Mouse (Mus musculus): Measurements from ENCODE around the gene Fetub. TPM values are rescaled to one million over a fixed set of nuclear protein-coding genes. Genes with fewer than 3 reads are reported as not detected.
A peak's percentile ranks its signal among the peaks of the same experiment; 100 is the strongest.
"Not testable (repeated sequence)": the region's sequence is repeated elsewhere in the genome, so short reads cannot be mapped to it uniquely, and the experiment has no call there.

The Fetub gene
- total RNA-seq, 2 experiments from 2014 or later = 0.22 to 0.30 TPM

DNA sequence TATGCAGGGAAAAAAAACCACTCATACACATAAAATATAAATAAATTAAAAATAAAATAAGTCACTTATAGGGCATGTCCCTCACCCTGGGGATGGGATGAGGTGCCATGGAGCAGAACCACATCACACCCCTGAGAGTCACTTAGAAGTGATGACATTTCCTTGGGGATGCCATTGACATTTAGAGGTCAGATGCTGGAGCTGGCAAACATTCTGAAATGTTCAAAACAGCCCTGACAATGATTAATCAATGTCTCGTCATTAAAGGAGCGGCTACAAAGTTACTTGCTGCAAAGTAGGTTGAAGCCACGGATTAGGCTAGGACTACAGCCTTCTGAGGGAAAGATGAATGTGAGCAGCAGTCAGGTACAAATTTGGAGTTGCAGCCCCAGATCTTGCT lies 16.8 kb upstream of the Fetub start:
- no peak for DNase-seq (ENCODE audit: low spot score in 2 of 2)

DNA sequence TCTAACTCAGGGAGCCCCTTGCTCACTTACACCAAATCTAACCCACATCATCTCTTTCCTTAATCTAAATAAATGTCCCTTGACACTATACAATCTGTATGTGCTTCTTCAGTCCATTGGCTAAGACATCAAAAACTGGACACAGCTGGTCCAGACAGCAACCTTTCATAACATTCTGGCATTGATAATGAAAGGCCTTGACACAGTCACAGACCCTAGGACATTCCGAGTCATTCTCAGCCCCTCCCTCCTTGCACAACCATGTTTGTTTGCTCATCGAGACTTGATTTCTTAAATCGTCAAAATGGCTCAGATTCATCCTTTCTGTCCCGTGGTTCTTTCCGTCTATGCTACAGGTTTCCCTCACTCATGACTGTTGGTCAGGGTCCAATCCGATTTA lies 8.8 kb upstream of the Fetub start:
- no peak for DNase-seq (ENCODE audit: low spot score in 2 of 2)

DNA sequence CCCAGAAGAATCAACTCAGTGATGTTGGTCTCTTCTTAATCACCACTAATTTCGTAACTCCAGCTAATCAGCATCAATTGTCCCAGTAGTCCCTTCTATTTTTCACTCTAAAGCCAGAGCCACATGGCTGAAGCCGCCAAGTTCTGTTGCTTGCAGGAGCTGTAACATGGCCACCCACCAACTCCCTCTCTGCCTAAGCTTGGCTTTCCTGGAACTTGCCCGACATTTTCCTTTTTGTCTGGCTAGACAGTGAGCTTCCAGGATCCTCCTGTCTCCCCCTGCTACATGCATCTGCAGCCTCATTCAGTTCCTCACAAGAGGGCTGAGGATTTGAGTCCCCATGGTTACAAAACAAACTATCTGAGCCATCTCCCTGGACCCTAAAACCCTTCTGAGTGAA lies 6.1 kb upstream of the Fetub start:
- peak; percentile 15 to 53 for DNase-seq (ENCODE audit: low spot score in 2 of 2)

DNA sequence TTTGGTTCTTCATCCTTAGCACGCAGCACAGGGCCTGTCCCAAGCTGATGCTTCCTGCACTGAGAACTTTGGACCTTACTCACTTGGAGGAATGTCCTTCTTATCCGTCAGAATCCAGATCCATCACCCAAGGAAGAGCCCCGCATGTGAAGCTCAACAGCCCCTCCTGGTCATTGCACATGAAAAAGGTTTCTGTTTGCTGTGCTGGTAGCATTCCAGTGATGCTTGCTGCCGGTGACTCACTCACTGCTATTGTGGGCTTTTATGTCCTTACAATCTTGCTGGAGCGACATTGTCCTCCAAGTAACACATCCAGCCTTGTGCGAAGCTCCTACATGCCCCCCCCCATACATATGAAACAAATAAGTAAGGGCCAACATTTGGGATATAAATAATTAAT lies 5.2 kb upstream of the Fetub start:
- no peak for DNase-seq (ENCODE audit: low spot score in 2 of 2)

DNA sequence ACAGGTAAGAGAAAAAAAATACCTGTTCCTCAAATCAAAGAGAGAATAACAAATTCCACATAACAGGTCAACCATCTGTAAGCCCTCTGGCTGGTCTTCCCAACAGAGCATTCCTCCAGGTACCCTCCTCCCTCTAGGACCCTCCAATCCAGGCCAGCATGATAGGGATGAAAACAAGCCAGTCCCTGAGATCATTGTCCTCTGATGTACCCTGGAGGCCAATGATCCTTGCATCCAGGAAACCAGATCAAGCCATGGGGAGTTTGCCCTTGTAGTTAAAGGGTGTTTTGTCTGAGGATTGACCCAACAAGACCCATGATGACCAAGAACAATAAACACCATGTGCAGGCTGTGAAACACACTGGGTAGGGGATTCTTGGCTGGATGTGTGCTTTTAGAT lies 3.9 kb upstream of the Fetub start:
- DNase-seq (ENCODE audit: low spot score in 2 of 2) = no peak

DNA sequence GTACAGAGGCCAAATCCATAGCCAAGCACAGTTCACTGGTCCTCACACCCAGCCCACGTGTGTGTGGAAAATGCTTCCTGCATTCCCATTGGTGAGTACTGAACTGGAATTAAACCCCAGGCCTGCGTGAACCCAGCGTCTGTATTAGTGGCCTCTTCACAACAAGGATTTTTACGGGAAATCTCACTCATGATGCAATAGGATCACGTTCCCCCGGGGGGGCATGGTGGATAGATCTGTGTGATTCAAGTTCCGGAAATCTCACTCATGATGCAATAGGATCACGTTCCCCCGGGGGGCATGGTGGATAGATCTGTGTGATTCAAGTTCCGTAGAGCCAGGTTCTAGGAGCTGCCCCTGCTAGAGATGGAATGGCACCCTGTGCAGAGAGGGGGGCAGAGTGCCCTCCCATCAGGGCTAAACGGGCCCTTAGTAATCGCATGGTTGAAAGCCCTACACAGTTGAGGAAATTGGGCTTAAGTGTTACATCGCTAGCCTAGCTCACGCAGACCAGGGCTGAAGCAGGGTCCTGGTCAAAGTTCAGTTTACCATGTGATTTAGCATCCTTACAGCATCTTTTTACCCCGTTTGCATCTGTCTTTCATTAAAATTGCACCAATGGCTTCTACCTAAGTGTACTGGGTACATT lies 654 bp downstream of the Fetub start:
- DNase-seq (ENCODE audit: low spot score in 2 of 2) = no peak

DNA sequence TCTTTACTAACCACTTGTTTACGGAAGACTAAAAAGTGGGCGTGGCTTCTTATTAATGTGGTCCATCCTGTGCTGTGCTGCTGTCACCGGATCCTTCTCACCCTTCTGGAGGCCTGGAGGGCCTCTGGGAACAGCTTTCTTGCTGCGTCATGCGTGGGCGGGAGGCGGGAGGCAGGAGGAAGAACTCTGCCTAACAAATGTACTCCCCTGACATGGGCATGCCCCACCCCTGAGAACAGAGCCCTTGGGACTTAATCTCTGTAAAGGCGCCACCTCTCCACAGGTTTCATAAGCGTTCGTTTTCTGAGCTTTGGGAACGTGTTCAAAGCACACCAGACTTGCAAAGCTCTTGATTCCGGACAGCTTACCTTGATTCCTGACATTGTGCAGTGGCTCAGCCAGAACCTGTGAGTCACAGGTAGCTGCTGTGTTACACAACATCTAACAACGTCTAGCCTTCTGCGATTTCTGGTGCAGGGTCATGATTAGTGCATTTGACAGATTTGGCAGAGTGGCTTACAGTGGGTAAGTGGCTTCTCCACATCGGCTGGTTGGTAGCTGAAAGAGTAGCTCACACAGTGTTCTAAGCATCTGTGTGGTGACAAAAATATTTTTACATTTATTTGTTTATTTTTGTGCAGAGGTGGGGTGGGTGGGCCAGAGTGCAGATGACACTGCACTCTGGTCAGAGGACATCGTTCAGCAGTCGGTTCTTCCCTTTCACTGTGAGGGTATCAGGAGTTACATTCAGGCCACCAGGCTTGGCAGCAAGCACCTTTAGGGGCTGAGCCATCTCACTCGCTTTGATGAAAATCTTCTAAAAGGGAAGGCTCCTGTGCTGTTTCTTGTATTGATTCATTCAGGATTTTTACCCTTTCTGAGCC lies 2.1 kb downstream of the Fetub start:
- DNase-seq (ENCODE audit: low spot score in 2 of 2) = no peak

DNA sequence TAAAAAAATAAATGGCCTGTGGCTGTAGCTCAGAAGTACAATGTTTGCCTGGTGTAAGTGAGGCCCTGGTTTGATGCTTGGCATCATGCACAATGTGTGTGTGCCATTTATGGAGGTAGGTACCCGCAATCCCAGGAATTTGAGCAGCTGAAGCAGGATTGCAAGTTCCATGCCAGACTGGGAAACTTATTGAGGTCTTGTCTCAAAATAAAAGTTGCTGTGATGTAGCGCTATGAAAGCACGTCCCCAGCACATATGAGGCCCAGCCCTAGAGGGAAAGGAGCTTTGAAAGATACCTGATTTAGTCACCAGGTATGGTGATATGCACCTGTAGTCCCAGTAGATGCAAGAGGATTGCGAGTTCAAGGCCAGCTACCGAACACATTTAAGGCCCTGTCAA lies 3.6 kb downstream of the Fetub start:
- DNase-seq (ENCODE audit: low spot score in 2 of 2) = no peak

DNA sequence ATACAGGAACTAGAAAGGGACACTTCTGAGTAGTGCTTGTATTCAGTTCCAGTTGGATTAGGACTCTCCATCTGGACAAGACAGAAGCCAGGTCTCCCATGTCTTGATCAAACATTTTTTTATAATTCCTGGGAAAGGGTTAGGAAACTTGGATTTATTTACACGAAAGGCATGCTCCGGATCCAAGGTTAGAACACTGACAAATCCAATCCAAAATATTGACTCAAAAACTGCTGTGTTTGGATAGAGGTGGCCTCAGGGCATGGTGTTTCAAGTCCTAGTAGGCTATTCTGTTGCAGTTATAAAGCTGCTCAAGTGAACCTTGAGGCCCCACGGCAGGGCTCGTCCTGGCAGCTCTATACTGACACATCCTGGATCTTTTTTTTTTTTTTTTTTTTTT lies 4.3 kb downstream of the Fetub start:
- DNase-seq (ENCODE audit: low spot score in 2 of 2) = no peak

DNA sequence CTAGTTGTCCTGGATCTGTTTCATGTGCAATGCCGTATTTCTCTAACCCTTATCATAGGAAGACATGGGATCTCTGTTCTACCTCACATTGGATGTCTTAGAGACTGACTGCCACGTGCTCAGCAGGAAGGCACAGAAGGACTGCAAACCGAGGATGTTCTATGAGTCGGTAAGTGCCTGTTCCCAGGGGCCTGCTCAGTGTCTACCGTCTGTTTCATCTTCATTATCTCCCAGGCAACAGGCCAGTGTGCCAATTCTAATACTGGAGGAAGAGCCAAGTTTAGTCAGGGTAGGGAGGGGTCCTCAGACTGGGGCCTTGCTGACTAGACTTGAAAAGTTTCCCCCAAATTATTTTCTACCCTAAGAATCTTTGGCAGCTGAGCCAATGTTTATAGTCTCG lies 11.4 kb downstream of the Fetub start:
- DNase-seq (ENCODE audit: low spot score in 2 of 2) = peak; percentile 54 to 62

DNA sequence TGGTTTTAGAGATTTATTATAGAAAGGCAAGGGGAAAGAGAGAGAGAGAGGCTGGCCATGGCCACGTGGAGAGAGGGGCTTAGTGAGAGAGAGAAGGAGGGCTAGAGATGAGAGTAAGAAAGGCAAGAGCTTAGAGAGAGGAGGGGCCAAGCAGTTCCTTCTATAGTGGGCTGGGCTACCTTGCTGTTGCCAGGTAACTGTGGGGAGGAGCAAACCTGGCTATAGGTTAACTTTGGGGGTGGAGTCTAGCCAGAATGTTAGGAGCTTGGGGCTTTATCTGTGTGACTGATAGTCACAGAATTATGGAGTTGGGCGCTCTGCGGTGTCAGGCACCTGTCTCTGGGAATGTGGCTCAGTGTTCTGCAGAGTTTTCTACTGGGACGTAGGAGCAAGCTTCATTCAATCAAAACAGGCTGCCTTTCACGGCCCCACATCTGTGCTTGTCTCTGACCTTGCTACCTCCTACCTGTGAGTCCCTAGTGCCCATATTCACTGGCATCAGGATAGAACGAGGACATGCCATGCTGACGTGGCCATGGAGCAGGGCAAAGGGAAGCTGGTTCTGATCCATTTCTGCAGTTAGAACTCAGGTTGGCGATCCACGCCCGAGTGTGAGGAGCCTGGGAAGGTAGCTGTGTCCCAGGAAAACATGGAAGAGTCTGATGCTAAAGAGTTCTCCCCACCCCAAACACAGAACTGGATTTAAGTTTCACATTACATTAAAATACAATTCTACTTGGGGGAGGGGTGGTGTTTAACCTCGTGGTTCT lies 13.5 kb downstream of the Fetub start:
- no peak for DNase-seq (ENCODE audit: low spot score in 2 of 2)

DNA sequence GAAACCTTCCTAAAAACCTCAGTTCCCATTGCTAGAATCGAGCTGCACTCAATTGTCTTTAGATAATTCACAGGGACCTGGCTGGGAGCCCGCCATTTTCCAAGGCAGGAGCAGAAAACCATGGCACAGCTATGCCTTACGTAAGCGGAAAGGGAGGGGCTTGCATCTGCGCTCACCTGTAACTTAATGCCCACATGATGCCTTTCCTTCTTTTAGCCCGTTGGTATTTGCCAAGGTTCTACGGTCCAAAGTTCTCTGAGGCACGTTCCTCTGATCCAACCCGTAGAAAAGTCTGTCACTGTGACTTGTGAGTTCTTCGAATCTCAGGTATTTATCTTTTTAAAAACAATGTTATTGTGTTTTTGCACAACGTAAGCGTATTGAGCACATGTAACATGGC lies 19.5 kb downstream of the Fetub start:
- DNase-seq (ENCODE audit: low spot score in 2 of 2) = no peak

DNA sequence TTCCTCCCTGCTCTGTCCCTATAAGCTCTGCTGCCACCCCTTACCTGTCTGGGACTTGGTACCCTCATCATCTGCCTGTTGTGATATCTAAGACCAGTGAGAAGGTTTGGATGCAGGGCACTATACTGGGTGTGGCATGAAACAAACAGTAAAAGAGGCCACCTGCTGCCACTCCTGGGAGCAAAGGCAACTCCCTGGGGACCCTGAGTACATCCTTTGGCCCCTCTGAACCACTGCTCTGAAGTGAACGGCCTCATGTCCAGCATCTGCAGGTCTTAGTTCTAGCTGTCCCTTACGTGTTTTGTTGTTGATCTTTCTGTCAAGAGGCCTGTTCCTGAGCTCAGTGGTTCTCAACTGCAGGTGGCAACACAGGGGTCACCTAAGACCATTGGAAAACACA lies 20.4 kb downstream of the Fetub start:
- no peak for DNase-seq (ENCODE audit: low spot score in 2 of 2)

DNA sequence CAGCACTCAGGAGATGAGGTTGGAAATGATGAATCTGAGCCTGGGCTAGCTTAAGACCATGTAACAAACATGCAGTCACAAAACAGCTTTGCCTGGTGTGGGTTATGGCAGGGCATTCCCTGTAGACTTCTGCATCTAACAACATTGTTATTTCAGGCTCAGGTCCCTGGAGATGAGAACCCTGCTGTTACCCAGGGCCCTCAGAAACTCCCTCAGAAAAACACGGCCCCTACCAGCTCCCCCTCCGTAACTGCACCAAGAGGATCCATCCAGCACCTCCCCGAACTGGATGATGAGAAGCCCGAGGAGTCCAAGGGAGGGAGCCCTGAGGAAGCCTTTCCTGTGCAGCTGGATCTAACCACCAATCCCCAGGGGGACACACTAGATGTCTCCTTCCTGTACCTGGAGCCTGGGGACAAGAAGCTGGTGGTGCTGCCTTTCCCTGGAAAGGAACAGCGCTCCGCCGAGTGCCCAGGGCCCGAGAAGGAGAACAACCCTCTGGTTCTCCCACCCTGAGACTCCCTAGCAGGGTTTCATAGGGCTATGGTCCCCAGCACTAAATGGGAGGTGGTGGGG lies 21.1 kb downstream of the Fetub start:
- no peak for DNase-seq (ENCODE audit: low spot score in 2 of 2)

DNA sequence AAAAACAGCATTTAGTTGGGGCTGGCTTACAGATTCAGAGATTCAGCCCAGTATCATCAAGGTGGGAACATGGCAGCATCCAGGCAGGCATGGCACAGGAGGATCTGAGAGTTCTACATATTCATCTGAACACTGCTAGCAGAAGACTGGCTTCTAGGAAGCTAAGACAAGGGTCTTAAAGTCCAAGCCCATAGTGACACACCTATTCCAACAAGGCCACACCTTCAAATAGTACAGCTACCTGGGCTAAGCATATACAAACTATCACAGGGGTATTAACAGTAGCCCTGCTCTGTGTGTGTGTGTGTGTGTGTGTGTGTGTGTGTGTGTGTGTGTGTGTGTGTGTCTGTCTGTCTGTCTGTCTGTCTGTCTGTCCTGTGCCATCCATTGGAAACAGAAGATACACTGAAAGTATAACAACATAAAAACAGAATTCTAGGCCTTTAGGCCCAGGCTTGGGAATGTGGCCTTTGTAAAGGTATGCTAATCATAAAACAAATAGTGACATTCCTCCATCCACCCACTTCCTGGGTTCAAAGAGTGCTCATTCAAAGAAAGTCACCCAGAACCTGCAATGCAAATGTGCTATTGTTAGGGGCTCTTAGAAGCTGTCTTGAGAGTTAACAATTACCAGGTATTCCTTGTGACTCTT lies 23.8 kb downstream of the Fetub start:
- DNase-seq (ENCODE audit: low spot score in 2 of 2) = not testable (repeated sequence)

DNA sequence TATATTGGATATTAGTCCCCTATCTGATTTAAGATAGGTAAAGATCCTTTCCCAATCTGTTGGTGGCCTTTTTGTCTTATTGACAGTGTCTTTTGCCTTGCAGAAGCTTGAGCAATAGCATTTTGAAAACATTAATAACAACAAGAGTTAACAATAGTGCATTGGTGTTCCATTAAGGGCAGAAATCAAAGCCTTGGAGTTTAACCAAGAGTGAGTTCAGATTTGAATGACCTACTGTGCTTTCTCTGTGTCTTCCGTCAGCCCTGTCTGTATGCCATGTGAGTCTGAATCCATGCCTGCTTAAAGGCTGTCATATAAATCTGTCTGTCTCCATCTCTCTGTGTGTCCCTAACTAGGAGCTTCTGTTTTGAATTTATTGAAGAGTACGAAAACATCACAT lies 29.2 kb downstream of the Fetub start:
- no peak for DNase-seq (ENCODE audit: low spot score in 2 of 2)

DNA sequence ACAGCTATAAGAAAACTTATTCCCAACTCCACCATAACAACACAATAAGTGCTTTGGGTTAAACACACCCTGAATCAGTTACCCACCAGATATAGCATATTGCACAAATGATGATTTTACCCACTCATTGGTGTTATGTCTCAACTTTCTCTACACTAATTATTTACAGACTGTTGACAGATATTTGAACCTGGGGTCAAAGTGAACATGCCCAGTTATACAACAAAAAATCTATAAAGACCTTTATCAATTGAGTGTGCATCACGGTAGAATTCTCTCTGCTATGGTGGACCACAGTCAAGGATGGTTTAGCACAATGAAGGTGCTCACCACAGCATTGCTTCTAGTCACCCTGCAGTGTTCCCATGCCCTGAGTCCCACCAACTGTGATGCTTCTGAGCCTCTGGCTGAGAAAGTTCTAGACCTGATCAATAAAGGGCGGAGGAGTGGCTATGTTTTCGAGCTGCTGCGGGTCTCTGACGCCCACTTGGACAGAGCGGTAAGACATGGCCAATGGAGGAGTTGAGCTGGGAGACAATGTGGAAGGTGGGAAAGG lies 32.8 kb downstream of the Fetub start, which contains the start of gene Hrg:
Gene Hrg (plus strand): TSS at position 233 of the 556 bp plus-strand sequence.
- no peak for DNase-seq (ENCODE audit: low spot score in 2 of 2)

DNA sequence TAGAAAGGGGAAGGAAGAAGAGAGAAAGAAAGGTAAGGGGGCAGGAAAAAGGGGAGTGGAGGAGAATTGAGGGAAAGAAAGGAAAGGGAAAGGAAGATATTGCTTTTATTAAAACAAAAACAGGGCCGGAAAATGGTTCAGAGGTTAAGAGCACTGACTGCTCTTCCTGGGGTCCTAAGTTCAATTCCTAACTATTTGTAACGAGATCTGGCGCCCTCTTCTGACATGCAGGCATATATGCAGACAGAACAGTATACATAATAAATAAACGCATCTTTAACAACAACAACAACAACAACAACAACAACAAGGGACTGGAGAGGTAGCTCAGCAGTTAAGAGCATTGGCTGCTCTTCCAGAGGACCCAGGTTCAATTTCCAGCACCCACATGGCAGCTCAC lies 34.9 kb downstream of the Fetub start:
- no peak for DNase-seq (ENCODE audit: low spot score in 2 of 2)

DNA sequence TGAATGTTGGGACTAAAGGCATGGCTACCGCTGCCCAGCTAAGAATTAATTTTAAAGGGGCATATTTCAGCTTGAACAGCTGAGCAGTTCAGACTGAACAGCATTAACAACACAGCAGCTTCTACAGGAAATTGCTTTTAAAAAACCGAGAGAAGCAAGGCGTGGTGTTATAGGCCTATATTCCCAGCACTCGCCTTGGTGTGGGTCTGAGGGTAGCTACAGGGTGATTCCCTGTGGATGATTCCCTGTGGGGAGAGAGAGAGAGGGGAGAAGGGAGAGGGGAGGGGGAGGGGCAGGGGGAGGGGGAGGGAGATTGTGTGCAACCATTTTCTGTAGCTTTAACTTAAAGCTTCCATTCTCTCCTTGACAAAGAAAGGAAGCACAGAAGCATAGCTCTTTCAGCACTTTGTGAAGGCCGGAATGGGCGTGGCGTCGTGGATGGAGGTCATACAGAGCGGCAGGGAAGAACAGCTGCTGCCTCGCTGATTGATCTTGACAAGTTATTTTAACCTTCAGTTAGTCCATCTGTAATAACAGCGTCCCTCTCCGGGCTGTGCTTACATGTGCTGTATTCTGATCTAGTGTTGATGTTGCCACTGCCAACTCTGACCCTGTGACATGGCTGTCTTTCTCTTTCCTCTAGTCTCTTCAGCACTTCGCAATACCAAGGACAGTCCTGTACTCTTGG lies 37.4 kb downstream of the Fetub start:
- DNase-seq (ENCODE audit: low spot score in 2 of 2) = no peak

DNA sequence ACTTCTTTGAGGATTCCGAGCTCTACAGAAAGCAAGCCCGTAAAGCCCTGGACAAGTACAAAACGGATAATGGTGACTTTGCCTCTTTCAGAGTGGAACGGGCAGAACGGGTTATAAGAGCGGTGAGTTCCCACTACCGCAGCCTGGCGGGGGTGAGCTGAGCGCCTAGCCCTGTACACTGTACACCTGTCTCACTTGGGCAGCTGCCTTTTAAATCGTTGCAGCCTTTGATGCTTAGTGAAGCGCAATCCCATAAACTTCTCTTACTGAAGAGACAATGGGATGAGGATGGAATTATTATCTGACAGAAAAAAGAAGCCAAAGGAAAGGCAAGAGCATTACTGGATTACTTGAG lies 37.9 kb downstream of the Fetub start:
- no peak for DNase-seq (ENCODE audit: low spot score in 2 of 2)
